Mouse (Mus musculus) cerebellum, adult 9-11 months (tissue): ENCODE data around the gene Plaur.

Source experiments
- DNase-seq: peaks from one replicate; pipeline ENCODE4 v3.0.0; 2022

The Plaur gene

DNA sequence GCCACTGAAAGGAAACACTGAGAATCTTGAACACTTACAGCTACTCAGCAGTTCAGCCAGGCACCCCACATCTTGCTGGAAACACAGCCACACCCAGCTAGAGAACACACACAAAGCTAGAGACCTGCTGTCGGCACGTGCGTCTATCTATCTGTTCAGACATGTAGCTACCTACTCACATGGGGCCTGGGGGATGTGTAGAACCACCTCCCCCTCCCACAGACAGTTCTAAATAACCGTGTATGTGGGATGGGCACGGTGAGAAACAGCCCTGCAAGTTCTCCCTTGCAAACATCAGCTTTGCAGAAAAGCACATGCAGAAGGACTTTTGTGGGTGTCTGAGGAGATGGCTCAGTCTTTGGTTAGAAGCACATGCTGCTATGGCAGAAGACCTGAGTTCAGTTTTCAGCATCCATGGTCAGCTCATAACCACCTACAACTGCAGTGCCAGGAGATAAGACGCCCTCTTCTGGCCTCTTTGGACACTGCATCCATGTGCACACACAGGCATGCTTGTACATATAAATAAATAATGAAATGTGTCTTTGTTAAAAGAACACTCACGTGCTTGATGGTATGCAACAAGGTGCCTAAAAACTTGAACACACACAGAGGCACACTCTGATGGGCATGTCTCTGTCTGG is 15.5 kb upstream of the Plaur start:
- no peak for DNase-seq

DNA sequence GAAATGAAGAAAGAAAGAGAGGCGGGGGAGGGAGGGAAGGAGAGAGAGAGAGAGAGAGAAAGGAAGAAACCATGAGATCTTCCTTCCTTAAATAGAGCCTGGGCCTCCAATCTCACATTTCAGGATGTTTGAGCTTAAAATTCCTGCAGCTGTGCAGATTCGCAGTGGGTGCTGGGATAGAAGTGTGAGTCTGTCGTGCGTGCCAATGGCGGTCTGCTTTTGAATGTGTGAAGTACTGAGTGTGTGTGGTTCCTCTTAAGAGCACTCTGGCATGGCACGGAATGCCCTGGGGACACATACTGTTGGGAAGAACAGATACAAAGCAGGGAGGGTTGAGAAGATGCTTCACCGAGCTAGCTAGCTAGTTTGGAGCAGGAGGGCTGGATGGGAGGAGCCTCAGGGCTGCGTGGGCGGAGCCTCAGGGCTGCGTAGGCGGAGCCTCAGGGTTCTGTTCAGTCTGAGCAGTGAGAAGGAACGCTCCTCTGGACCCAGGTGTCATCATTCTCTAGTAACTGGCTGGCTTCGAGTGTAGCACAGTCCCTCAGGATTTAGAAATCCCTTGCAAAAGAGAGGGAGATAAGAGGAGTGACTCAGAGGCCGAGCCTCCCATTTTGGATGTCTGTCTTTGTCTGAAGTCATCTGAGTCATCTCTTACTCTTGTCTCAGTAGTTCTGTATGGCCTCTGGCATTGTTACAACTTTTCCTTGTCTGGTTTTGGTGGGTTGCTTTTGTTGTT is 13.3 kb upstream of the Plaur start:
- no peak for DNase-seq

DNA sequence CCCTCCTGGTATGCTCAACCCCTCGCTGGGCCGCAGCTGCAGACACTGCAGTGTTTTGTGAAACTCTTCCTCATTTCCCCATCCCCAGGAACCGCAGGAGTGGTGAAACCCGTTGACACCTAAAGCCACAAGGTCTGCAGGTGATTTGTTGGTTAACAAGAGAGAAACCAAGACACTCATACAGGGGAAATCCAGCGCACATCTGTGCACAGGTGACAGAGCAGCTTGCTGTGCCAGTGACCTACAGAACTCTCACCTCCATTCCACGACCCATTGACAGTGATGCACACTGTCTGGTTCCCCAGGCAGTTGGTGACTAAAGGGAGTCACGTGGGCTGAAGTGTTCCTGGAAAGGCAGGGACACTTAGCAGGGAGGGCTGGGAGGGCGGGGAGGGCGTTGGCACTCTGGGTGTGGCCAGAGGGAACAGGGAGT is 11.7 kb upstream of the Plaur start:
- DNase-seq, result no peak

DNA sequence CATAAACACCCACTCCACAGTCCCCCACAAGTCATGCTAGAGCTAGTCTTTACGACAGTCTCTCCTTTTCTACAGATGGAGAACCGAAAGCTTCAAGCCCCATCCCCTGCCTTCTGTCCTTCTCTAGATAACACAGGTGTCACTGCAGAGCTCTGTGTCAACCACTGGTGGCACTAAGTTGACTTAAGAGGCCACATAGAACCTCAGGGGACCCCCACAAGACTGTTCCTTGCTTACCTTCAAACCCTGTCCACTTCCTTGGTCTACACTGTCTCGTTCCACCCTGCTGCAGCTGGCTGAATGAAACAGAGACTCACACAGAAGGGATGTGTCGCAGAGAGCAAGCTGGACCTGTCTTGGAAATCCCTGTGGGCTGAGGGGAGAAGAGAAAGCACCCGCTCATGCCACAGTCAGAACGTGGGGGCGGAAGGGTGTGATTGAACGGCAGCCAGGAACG is 10.4 kb upstream of the Plaur start, which contains the start of gene Irgc1:
Irgc1 (minus strand) TSS at position 443 of the 457 bp plus-strand sequence.
- no peak for DNase-seq

DNA sequence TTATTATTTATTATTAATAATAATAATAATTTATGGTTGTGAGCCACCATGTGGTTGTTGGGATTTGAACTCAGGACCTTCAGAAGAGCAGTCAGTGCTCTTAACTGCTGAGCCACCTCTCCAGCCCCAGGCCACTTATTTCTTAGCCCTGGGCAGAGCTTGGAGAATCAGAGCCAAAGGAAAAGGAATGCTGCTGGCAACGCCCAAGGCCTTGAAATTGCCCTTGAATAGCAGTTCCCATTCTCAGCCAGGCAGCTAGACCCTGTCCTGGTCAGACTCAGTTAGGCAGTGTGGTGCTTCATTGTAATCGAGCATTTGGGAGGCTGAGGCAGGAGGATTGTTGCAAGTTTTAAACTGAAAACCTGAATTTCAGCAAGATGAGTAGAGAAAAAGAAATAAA is 8.1 kb upstream of the Plaur start:
- DNase-seq, result no peak

DNA sequence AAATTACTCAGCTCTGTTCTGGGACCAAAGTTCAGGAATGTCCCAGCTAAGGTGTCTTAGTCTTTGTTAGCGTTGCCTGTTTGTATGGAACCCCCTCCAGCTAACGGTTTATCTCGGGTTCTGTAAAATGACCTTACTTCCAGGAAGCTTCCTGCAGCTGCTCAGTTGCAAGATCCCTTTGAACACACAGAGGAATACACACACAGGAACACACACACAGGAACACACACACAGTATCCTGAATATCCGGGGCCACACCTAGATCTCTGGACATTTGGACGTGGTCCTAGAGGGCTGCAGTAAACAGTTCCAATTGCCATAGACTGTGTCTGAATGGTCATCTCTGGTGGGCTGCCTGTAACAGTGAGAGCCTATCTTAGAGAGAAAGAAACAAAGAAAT is 6.6 kb upstream of the Plaur start:
- DNase-seq, result no peak

DNA sequence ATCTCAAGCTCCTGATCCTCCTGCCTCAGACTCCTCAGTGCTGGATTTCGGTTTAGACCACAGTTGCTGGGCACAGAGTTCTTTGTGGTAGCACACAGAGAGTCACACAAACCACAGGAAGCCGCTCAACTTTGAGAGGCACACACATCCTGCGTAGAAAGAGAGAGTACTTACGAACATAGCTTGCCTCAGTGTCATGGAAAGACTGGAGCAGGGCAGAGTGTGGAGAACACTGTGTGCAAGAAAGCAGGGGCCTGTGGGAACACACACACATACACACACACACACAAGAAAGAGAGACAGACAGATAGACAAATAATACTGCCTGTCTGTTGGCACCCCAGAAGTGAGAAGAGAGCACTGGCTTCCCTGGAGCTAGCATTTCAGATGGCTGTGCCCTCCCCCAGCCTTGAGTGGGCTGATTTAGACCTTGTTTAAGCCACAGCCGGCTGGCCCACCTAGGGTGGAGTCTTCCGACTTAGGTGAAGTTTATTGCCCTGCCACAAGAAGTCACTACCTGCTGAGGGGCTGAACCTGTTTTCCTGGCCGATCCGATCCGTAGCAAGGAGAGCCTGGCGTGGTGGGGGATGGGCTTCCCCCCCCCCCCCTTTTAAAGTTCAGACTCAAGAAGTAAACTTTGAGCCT is 4.4 kb upstream of the Plaur start:
- DNase-seq, result no peak

DNA sequence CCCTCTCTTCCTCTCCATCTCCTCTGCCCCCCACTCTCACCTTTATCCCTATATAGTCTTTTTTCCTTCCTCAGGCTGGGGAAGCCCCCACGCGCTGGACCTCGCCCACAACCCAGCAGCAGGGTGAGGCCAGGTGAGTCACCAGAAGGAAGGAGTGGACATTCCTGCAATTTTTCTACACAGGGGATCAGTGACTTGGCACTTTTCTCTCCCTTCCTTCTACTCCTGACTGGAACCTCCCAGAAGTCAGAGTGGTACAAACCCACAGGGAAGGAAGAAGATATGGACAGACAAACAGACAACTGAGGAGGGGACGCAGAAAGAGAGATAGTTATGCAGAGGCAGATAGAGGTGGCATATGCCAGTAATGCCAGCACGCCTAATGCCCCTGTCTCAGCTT is 2.8 kb upstream of the Plaur start:
- no peak for DNase-seq

DNA sequence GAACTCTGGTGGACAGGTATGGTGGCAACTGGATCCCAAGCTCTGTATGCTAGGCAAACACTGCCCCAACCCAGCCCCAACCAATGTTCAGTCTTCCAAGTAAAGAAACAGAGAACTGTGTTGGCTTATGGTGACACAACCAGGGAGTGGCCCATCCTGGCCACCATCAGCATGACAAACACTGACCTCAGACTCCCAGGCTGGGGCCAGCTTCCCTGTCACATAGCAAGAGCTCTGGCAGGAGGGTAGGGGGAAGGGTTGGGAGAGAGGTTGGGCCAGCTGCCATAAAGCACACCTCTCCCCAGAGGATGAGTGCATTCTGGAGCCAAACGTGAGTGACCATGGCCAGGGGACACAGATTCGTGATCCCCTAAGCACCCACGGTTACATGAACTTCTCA is 2.4 kb upstream of the Plaur start:
- no peak for DNase-seq

DNA sequence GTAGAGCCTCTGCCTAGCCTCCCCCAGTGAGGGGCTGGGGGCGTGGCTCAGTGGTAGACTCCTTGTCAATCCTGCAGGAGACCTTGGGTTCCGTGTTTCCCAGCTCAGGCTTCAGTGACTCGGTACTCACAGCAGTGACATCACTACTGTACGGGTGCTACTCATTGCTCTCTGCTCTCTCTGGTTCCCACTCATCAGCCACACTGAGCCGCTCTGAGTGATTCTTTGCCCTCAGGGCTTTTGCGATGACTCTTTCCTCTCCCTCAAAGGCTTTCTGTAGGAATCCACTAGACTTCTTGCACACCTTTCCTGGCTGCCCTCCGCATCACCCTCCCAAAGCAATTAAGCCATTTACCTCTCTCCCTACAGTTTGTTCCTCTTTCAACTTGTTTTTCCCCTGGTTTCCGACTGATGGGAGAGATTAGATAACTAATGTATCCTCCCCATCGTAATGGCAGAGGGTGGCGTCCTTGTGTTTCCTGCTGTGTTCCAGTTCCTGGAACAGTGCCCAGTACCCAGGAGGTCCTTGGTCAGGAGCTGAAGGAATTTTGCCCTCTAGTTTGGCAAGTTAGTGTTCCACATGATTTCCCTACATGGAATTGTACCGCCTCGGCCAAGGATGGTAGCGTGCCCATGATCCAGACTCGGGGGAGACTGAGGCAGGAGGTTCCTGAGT is 770 bp upstream of the Plaur start:
- DNase-seq, result no peak

DNA sequence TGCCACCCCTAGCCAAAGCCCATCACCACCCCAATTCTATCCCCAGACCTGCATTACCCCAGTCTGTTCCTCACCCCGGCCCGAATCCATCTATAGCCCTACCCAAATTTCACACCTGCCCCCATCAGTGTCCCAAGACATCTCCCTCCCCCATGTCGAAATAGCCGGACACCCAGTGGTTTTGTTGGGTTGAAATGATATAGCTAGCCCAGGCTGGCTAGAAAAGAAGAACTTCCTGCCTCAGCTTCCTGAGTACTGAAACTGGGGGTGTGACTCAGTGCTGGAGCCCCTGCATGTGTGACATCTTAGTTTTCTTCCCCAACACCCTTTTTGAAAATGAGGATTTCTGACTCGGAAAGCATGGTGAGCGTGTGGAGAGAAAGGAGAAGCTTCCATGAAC is 4.6 kb downstream of the Plaur start:
- no peak for DNase-seq

DNA sequence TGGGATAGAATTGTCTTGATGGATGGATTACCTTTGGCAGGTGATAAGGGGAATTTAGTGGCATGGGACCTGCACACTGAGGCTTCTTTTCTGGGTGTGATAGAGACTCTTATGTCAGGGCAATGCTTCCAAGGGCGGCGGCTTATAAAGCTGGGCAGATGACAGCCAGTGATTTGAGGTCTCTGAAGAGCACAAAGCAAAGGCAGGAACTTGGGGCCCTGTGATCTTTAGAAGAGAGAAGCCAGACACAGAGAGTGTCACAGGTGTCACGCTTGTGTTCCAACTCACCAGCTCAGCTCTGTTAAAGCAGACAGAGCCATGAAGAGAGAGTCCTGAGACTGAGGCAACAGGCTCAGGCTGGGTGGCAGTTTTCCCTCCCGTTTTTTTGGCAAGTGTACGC is 5.6 kb downstream of the Plaur start:
- no peak for DNase-seq

DNA sequence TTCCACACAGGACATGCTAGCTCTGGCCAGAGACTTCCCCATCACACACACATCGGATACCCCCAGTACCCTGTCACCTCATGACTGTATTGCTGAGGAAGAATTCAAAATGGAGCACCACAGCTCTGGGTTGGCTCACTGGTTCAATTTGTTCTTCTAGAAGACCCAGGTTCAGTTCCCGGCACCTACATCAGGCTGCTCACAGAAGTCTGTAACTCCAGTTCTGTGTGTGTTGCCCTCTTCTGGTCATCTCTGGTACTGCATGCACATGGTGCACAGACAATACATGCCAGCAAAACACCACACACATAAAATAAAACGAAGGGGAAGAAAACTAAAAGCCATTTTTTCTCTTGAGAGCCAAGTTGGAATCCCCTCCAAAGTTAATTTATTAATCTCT is 6.8 kb downstream of the Plaur start:
- no peak for DNase-seq

DNA sequence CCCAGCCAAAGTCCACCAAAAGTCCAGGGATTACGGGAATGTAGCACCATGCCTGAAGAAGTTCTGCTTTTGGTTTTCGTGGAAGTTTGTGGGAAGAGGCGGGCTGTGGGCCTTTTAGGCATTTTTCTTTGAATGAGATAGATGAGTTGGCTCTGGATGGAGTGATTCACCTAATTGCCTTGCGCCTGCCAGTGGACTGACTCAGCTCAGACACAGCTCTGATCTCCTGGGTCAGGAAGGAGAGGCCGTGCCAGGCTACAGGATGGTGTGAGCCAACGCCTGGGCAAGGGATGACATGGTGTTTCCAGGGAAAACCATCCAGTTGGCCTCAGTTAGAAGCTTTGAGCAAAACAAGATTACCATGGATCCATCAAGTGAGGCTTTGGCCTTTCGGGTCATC is 8.1 kb downstream of the Plaur start:
- peak; percentile 70 for DNase-seq

DNA sequence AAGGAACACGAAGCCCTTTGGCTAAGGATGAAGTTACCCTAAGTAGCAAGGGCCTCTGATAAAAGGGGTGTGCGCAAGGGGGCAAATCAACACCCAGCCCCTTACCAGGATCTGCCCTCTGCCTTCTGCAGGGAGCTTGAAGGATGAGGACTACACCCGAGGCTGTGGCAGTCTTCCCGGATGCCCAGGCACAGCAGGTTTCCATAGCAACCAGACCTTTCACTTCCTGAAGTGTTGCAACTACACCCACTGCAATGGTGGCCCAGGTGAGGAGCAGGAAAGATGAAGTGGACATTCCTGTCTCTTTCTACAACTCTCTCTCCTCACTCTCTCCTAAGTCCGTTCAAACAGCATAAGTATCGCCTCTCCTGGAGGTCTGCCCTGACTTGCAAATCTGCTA is 10.2 kb downstream of the Plaur start:
- peak; percentile 27 for DNase-seq

DNA sequence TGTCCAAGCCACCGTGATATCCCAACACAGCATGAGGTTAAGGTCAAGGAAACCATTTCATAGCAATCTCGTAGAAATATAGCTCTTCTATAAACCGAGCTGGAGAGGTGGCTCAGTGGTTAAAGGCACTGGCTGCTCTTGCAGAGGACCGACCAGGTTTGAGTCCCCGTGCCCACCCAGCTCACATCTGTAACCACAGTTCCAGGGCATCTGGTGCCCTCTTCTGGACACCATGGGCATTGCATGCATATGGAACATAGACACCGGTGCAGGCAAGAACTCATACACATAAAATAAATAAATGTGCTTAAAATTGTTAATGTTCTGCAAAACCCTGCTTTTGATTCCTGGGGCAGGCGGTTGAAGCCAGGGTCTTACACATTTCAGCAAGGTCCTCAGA is 10.7 kb downstream of the Plaur start:
- no peak for DNase-seq

DNA sequence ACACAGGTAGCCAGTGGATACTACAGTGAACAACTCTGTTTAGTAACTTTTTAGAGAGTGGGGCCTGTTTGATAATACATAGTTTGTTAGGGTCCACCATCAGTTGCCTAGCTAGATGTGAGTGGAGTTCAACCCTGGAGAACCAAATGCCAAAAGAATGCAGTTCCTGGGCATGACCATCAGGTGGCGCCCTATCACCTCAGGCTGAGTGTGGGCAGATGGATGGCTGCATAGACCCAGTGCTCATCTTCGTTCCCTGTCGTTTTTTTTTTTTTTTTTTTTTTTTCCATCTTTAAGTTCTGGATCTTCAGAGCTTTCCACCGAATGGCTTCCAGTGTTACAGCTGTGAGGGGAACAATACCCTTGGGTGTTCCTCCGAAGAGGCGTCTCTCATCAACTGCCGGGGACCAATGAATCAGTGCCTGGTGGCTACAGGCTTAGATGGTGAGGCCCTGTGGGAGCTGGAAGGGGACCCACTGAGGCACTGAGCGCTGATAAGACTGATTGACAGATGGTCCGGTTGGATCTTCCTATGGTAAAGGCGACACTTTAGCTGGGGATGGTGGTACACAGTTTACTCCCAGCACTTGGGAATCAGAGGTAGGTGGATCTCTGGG is 11.7 kb downstream of the Plaur start:
- DNase-seq, result peak; percentile 82

DNA sequence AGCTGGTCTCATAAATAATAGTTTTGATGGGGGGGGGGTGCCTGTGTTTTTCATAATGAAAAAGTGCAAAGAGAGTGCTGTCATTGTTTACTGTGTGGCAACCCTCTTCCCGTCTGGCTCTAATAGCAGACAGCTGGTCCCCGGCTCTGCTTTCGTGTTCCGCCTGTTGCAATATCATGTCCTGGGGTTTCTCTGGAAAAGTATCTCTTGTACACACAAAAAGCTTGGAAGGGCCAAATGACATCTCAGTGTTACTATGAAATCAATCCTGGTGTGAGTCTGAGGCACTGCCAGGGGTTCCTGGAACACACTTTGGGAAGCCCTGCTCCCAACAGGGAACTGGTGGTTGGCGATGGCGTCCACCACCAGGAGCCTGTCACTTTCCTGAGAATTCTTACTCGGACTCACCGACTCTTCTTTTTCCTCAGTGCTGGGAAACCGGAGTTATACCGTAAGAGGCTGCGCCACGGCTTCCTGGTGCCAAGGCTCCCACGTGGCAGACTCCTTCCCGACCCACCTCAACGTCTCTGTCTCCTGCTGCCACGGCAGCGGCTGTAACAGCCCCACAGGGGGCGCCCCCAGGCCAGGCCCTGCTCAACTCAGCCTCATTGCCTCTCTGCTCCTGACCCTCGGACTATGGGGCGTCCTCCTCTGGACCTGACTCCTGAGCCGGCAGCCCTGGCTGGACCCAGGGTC is 12.7 kb downstream of the Plaur start:
- peak; percentile 68 for DNase-seq

DNA sequence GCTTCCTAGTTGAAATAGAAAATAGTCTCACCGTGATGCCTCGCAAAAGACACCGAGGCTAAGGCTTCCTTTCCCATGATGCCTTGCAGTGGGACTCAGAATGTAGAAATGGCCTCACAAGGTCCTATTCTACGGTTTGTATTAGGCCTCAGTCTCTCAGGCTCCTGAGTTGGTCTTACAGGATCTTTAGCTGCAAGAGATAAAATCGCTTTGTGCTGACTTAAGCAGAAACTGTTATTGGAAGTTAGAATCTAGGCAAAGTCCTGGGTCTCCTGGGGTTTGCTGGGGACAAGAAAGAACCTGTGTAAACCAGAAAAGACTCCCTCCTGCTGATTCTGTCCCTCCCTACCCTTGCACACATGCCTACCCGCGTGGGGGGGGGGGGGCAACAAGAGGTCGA is 14.1 kb downstream of the Plaur start:
- no peak for DNase-seq

DNA sequence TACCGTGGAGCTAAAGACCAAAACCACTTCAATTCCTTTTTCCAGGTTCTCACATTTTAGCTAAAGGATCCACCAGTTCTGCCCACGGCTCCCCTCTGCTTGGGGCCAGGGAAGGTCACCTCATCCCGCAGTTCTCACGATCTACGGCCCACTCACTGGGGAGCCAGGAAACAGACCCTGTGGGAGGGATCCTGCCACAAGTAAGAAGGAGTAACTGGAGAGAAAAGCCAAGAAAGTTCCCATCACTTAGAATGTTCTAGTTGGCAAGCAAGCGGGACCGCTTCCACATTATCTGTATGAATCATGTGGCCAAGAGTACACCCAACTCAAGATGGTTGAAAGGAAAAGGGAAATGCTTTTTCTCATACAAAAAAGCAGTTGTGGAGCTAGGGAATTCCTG is 14.6 kb downstream of the Plaur start:
- no peak for DNase-seq

DNA sequence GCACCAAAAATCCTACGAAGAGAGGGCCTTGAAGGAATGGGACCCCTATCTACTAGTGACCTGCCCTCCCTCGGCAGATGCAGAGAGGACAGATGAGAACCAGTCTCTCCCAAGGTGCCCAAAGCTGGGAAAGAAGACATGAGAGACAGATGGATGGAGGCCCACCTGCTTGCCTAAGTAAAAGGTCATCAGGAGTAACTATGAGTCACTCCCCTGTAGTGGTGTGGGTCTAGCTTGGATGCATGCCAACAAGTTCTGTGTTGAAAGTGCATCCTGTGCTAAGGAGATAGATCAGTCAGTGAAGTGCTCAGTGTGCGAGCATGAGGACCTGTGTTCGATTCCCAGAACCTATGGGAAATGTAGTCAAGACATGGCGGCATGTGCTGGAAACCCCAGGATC is 16.6 kb downstream of the Plaur start:
- no peak for DNase-seq

DNA sequence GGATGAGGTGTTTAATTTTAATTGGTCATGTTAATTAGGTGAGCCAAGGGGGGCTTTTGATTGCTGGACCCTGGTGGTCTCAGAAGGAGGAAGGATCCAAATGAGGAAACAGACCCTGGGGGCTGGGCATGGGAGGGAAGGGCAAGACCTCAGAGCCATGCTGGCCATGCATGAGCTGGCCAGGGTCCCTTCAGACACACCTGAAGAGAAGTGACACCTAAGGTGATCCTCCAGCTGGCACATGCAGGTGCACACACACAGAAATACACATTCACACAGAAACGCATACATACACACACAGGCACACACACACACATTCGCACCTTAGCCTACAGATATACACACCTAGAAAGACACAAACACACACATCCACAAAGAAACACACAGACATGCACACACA is 17.4 kb downstream of the Plaur start:
- no peak for DNase-seq
